Mouse (Mus musculus) lung, postnatal 0 days (tissue): Measurements from ENCODE around the gene En2.

Source experiments
- CTCF ChIP-seq: IDR thresholded peaks from 2 replicates; pipeline ENCODE4 v1.5.1; 2016; ENCODE audit warnings: antibody characterized with exemption, mild to moderate bottlenecking
- EP300 ChIP-seq: IDR thresholded peaks from 2 replicates; pipeline ENCODE4 v1.6.1; 2016; ENCODE audit warnings: antibody characterized with exemption, mild to moderate bottlenecking, control low read depth

DNA sequence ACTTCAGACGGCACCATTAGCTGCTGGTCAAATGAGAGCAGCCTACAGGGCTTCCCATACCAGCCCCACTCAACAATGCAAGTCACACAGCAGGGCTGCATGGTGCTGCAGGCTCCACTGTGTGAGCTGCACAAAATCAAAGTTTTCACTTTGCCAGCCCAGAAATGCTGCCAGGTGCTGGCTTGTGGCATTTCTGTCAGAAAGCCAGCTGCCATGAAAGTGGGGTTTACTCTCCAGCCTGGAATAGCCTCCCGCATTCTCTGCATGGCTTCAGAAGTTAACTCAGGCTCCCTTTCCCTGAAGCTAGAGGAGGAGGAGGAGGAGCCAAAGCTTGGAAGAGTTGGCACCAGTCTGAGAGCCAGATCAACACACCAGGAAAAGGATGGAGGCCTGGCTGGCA lies 29.1 kb upstream of the En2 start:
- TF ChIP-seq CTCF (no peak), EP300 (no peak)
